Mouse (Mus musculus) neural tube, embryonic 11.5 days (tissue): Measurements from ENCODE around the gene Olfr366. TPM values are rescaled to one million over a fixed set of nuclear protein-coding genes. Genes with fewer than 3 reads are reported as not detected.
"Not testable (repeated sequence)": the region's sequence is repeated elsewhere in the genome, so short reads cannot be mapped to it uniquely, and the experiment has no call there.

ENCODE experiments used
- ATAC-seq: fragments of 200-750 bp; cut with Nextera tagmentation; 2 replicates; pipeline ENCODE4 v1.8.0; 2017; ENCODE audit warnings: moderate number of reproducible peaks, mild to moderate bottlenecking, moderate TSS enrichment, moderate library complexity; ENCODE audit not compliant: insufficient read depth, low FRiP score, low TSS enrichment
- DNase-seq: peaks from one replicate; pipeline ENCODE4 v3.0.0-alpha.2; 2015; ENCODE audit warnings: low spot score
- H3K27ac ChIP-seq: fragments of 300-500 bp; sonication (generic); 2 replicates; pipeline ENCODE4 v1.5.1; 2014; ENCODE audit warnings: low read depth, mild to moderate bottlenecking, low read length
- H3K27me3 ChIP-seq: fragments of 300-500 bp; sonication (generic); 2 replicates; pipeline ENCODE4 v1.6.1; 2014; ENCODE audit warnings: mild to moderate bottlenecking, low read length, mixed read lengths; ENCODE audit not compliant: control insufficient read depth, insufficient read depth
- H3K36me3 ChIP-seq: fragments of 300-500 bp; sonication (generic); 2 replicates; pipeline ENCODE4 v1.6.1; 2014; ENCODE audit warnings: mild to moderate bottlenecking, low read length, moderate library complexity, mixed read lengths; ENCODE audit not compliant: control insufficient read depth, insufficient read depth
- H3K4me1 ChIP-seq: fragments of 300-500 bp; sonication (generic); 2 replicates; pipeline ENCODE4 v1.6.1; 2014; ENCODE audit warnings: low read length, mixed read lengths; ENCODE audit not compliant: control insufficient read depth, insufficient read depth
- H3K4me2 ChIP-seq: fragments of 300-500 bp; sonication (generic); 2 replicates; pipeline ENCODE4 v1.6.1; 2014; ENCODE audit warnings: low read depth, mild to moderate bottlenecking, moderate library complexity
- H3K4me3 ChIP-seq: fragments of 300-500 bp; sonication (generic); 2 replicates; pipeline ENCODE4 v1.5.1; 2014; ENCODE audit warnings: low read depth, low read length
- H3K9ac ChIP-seq: fragments of 300-500 bp; sonication (generic); 2 replicates; pipeline ENCODE4 v1.6.1; 2014; ENCODE audit warnings: mild to moderate bottlenecking, low read length
- H3K9me3 ChIP-seq: fragments of 300-500 bp; sonication (generic); 2 replicates; pipeline ENCODE4 v1.6.1; 2016; ENCODE audit warnings: low read length; ENCODE audit not compliant: control insufficient read depth
- WGBS: fragments of 180-500 bp; shearing (Covaris S2); extraction: QIAGEN DNeasy Blood & Tissue Kit; methylation state at CpG from one replicate; pipeline ENCODE4 v1.1.7; 2014; 5-methylcytosine and 5-hydroxymethylcytosine counted together
- polyA plus RNA-seq: library from polyadenylated mRNA; unstranded; fragments of >200 nt; fragmentation: Nextera tagmentation; extraction: Ambion mirVana; gene quantifications from 2 replicates; pipeline ENCODE4 v1.2.1, GENCODE M21; 2014

The Olfr366 gene
- not detected in 2 replicates for polyA plus RNA-seq

DNA sequence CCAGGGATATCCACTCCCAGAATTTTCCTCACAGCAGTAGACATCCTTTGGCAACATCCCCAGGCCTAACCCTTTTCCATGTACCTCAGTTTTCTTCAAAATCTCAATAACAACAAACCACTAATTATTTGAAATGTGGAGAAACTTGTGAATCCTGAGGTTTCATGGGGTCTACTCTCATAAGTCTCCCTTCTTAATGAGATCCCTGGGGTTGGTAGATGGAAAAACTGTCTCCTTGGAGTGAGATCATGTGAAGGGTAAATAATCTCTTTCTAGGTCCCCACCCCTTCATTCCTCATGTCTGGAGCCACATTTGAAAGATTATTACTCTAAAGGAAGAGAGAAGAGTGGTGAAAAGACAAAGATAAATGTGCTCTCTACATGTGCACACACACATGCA, at the start of gene Olfr366:
TSS of gene Olfr366 (plus strand) at position 301 of the 400 bp plus-strand sequence.
- H3K4me2 ChIP-seq: no peak within 1 kb of the TSS
- DNase-seq (no peak), ATAC-seq (no peak)
- no peak within 1 kb of the TSS for H3K4me3 ChIP-seq
- no peaks in the 10 kb centered on the region for H3K27me3 ChIP-seq
- H3K36me3 ChIP-seq: no peaks in the 10 kb centered on the region
- peaks cover 6% of the 10 kb centered on the region; the same call in 1 of the 2 replicates for H3K9me3 ChIP-seq
- no peak within 1 kb of the TSS for H3K27ac ChIP-seq
- H3K9ac ChIP-seq: no peak within 1 kb of the TSS
- no peaks in the 10 kb centered on the region for H3K4me1 ChIP-seq

GRCm38 (mm10) chr2:37187898-37188297, 23.5 kb upstream of the Olfr366 start, which contains the start of gene Olfr365:
Gene Olfr365, plus strand, starts transcription at chr2:37188198.
- ATAC-seq (no peak), DNase-seq (no peak)
- Histone ChIP-seq H3K27ac (no peak within 1 kb of the TSS), H3K9me3 (no peaks in the 10 kb centered on the region; the same call in 1 of the 2 replicates), H3K4me1 (no peaks in the 10 kb centered on the region), H3K36me3 (no peaks in the 10 kb centered on the region), H3K27me3 (no peaks in the 10 kb centered on the region), H3K9ac (no peak within 1 kb of the TSS), H3K4me3 (no peak within 1 kb of the TSS), H3K4me2 (no peak within 1 kb of the TSS)
- 79% methylated on average over 3 of the region's 3 CpGs for WGBS

DNA sequence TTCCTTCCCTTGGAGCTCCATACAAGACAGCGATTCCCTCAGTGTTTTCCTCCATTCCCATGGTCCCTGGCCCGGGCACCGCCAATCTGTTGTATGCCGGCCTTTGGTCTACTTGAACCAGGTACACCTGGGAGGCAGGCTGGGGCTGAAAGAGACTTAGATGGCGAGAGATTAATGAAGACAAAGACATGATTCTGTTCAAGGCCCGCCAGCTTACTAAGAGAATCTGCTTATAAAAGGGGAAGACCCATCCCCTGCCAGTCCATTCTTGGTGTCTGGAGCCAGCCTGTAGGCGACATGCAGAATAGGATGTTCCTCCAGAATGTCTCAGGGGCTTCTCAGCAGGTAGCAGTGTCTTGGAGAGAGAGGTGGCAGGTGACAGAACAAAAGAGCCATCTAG, 50.4 kb downstream of the Olfr366 start:
- H3K9ac ChIP-seq, DNase-seq, H3K36me3 ChIP-seq, H3K27ac ChIP-seq, H3K4me3 ChIP-seq, H3K9me3 ChIP-seq, H3K4me1 ChIP-seq, H3K27me3 ChIP-seq, H3K4me2 ChIP-seq, ATAC-seq: not testable (repeated sequence)
- WGBS: 79% methylated on average over 7 of the region's 7 CpGs

Other genes starting within 250 kb of the Olfr366 start
- not detected in 2 replicates for gene Olfr357, start 217.7 kb upstream of the Olfr366 start, polyA plus RNA-seq
- not detected in 2 replicates for gene Olfr358, start 202.2 kb upstream of the Olfr366 start, polyA plus RNA-seq
- gene Olfr360, start 145.8 kb upstream of the Olfr366 start, polyA plus RNA-seq: not detected in 2 replicates
- not detected in 2 replicates for gene Olfr361, start 122.3 kb upstream of the Olfr366 start, polyA plus RNA-seq
- not detected in 2 replicates for gene Olfr362, start 93.7 kb upstream of the Olfr366 start, polyA plus RNA-seq
- not detected in 2 replicates for gene Olfr364-ps1, start 72.3 kb upstream of the Olfr366 start, polyA plus RNA-seq
- not detected in 2 replicates for gene Olfr365, start 23.4 kb upstream of the Olfr366 start, polyA plus RNA-seq
- not detected in 2 replicates for gene Olfr368, start 114.9 kb downstream of the Olfr366 start, polyA plus RNA-seq
- 75.4 and 75.7 TPM in 2 replicates for gene Pdcl, start 147.8 kb downstream of the Olfr366 start, polyA plus RNA-seq
- 21.4 and 24.1 TPM in 2 replicates for gene Rc3h2, start 211.3 kb downstream of the Olfr366 start, polyA plus RNA-seq
- 13.0 and 13.3 TPM in 2 replicates for gene Zbtb26, start 231.6 kb downstream of the Olfr366 start, polyA plus RNA-seq
- gene Zbtb6, start 231.6 kb downstream of the Olfr366 start, polyA plus RNA-seq: 7.1 and 7.7 TPM in 2 replicates
- 38.7 and 44.9 TPM in 2 replicates for gene Rabgap1, start 231.7 kb downstream of the Olfr366 start, polyA plus RNA-seq